Mouse (Mus musculus) liver, embryonic 16.5 days (tissue): ENCODE data around the gene Cln3. TPM values are rescaled to one million over a fixed set of nuclear protein-coding genes. Genes with fewer than 3 reads are reported as not detected.

ENCODE experiments used
- ATAC-seq: fragments of 200-750 bp; cut with Nextera tagmentation; 2 replicates; pipeline ENCODE4 v1.8.0; 2017; ENCODE audit warnings: low read depth, mild to moderate bottlenecking, moderate number of reproducible peaks, moderate library complexity
- H3K27ac ChIP-seq: fragments of 300-500 bp; sonication (generic); 2 replicates; pipeline ENCODE4 v1.5.1; 2014; ENCODE audit warnings: mild to moderate bottlenecking, low read length
- H3K27me3 ChIP-seq: fragments of 300-500 bp; sonication (generic); 2 replicates; pipeline ENCODE4 v1.6.1; 2014; ENCODE audit warnings: low read depth, low read length, mixed read lengths; ENCODE audit not compliant: control insufficient read depth, insufficient read depth
- H3K36me3 ChIP-seq: fragments of 300-500 bp; sonication (generic); 2 replicates; pipeline ENCODE4 v1.6.1; 2014; ENCODE audit warnings: mild to moderate bottlenecking; ENCODE audit not compliant: control insufficient read depth, insufficient read depth
- H3K4me1 ChIP-seq: fragments of 300-500 bp; sonication (generic); 2 replicates; pipeline ENCODE4 v1.6.1; 2014; ENCODE audit warnings: low read depth, low read length, mixed read lengths; ENCODE audit not compliant: control insufficient read depth
- H3K4me2 ChIP-seq: fragments of 300-500 bp; sonication (generic); 2 replicates; pipeline ENCODE4 v1.6.1; 2014; ENCODE audit warnings: low read depth, low read length, mixed read lengths
- H3K4me3 ChIP-seq: fragments of 300-500 bp; sonication (generic); 2 replicates; pipeline ENCODE4 v1.5.1; 2014; ENCODE audit warnings: low read depth, mild to moderate bottlenecking, low read length
- H3K9ac ChIP-seq: fragments of 300-500 bp; sonication (generic); 2 replicates; pipeline ENCODE4 v1.6.1; 2014; ENCODE audit warnings: low read depth, low read length
- H3K9me3 ChIP-seq: fragments of 300-500 bp; sonication (generic); replicated peaks from 2 replicates; pipeline ENCODE4 v1.6.1; 2016; ENCODE audit warnings: low read length; ENCODE audit not compliant: control insufficient read depth
- WGBS: fragments of 180-500 bp; shearing (Covaris S2); extraction: QIAGEN DNeasy Blood & Tissue Kit; methylation state at CpG from one replicate; pipeline ENCODE4 v1.1.7; 2014; ENCODE audit not compliant: insufficient replicate concordance; 5-methylcytosine and 5-hydroxymethylcytosine counted together
- polyA plus RNA-seq: library from polyadenylated mRNA; unstranded; fragments of >200 nt; fragmentation: Nextera tagmentation; extraction: Ambion mirVana; gene quantifications from 2 replicates; pipeline ENCODE4 v1.2.1, GENCODE M21; 2015

The Cln3 gene
- polyA plus RNA-seq, 1 experiment from 2014 or later = 11.9 TPM

- no peak overlapping the region for H3K4me2 ChIP-seq
- no peaks in the 10 kb centered on the region for H3K27me3 ChIP-seq
- 16% methylated on average over 5 of the region's 5 CpGs for WGBS
- no peaks in the 10 kb centered on the region for H3K36me3 ChIP-seq
- no peak for ATAC-seq
- H3K9me3 ChIP-seq = no peaks in the 10 kb centered on the region
- no peak overlapping the region for H3K27ac ChIP-seq
- no peaks in the 10 kb centered on the region for H3K4me1 ChIP-seq
- H3K4me3 ChIP-seq = no peak overlapping the region
- H3K9ac ChIP-seq = no peak overlapping the region
Measured at GRCm38 (mm10) chr7:126601896-126602295, 16.3 kb upstream of the Cln3 start.

GRCm38 (mm10) chr7:126598919-126599318, 13.3 kb upstream of the Cln3 start:
- no peak overlapping the region for H3K27ac ChIP-seq
- H3K27me3 ChIP-seq = no peaks in the 10 kb centered on the region
- no peaks in the 10 kb centered on the region for H3K9me3 ChIP-seq
- no peak overlapping the region for H3K9ac ChIP-seq
- no peak overlapping the region for H3K4me2 ChIP-seq
- no peaks in the 10 kb centered on the region; the same call in 1 of the 2 replicates for H3K4me1 ChIP-seq
- no peak for ATAC-seq
- no peak overlapping the region for H3K4me3 ChIP-seq
- no peaks in the 10 kb centered on the region for H3K36me3 ChIP-seq
- 47% methylated on average over 6 of the region's 6 CpGs for WGBS

GRCm38 (mm10) chr7:126596414-126596813, 10.8 kb upstream of the Cln3 start:
- no peak overlapping the region for H3K4me3 ChIP-seq
- ATAC-seq = 0 out of 2 replicates have a peak, but pooled peaks have one; percentile 11
- WGBS = 16% methylated on average over 6 of the region's 6 CpGs
- no peaks in the 10 kb centered on the region for H3K36me3 ChIP-seq
- no peaks in the 10 kb centered on the region; the same call in 1 of the 2 replicates for H3K27me3 ChIP-seq
- no peak overlapping the region for H3K4me2 ChIP-seq
- no peaks in the 10 kb centered on the region; the same call in 1 of the 2 replicates for H3K4me1 ChIP-seq
- H3K9me3 ChIP-seq = no peaks in the 10 kb centered on the region
- no peak overlapping the region for H3K9ac ChIP-seq
- H3K27ac ChIP-seq = no peak overlapping the region

GRCm38 (mm10) chr7:126595890-126596289, 10.3 kb upstream of the Cln3 start:
- Histone ChIP-seq H3K4me2 (no peak overlapping the region), H3K36me3 (no peaks in the 10 kb centered on the region), H3K27ac (no peak overlapping the region), H3K4me1 (no peaks in the 10 kb centered on the region; the same call in 1 of the 2 replicates), H3K9ac (no peak overlapping the region), H3K4me3 (no peak overlapping the region), H3K9me3 (no peaks in the 10 kb centered on the region), H3K27me3 (no peaks in the 10 kb centered on the region; the same call in 1 of the 2 replicates)
- ATAC-seq = no peak
- WGBS = 65% methylated on average over 5 of the region's 5 CpGs

GRCm38 (mm10) chr7:126594862-126595561, 9.4 kb upstream of the Cln3 start, which contains the start of gene Il27:
Gene Il27, minus strand, starts transcription at chr7:126594941.
- Histone ChIP-seq H3K9me3 (no peaks in the 10 kb centered on the region), H3K4me2 (peak within 1 kb of the TSS; percentile 18; the same call in 1 of the 2 replicates), H3K9ac (no peak within 1 kb of the TSS), H3K27me3 (no peaks in the 10 kb centered on the region; the same call in 1 of the 2 replicates), H3K4me3 (no peak within 1 kb of the TSS), H3K4me1 (no peaks in the 10 kb centered on the region; the same call in 1 of the 2 replicates), H3K36me3 (no peaks in the 10 kb centered on the region), H3K27ac (no peak within 1 kb of the TSS)
- WGBS = 52% methylated on average over 11 of the region's 11 CpGs
- ATAC-seq = no peak

GRCm38 (mm10) chr7:126587779-126588178, 2.2 kb upstream of the Cln3 start:
- H3K4me1 ChIP-seq = peaks cover 1% of the 10 kb centered on the region; the same call in 1 of the 2 replicates
- H3K36me3 ChIP-seq = no peaks in the 10 kb centered on the region
- no peak overlapping the region for H3K4me2 ChIP-seq
- no peak overlapping the region for H3K27ac ChIP-seq
- H3K9ac ChIP-seq = no peak overlapping the region
- no peak overlapping the region for H3K4me3 ChIP-seq
- 19% methylated on average over 16 of the region's 16 CpGs for WGBS
- H3K9me3 ChIP-seq = no peaks in the 10 kb centered on the region
- H3K27me3 ChIP-seq = no peaks in the 10 kb centered on the region; the same call in 1 of the 2 replicates
- no peak for ATAC-seq

GRCm38 (mm10) chr7:126586839-126587238, 1.2 kb upstream of the Cln3 start:
- no peak for ATAC-seq
- H3K4me1 ChIP-seq = peaks cover 5% of the 10 kb centered on the region; the same call in 1 of the 2 replicates
- 51% methylated on average over 8 of the region's 8 CpGs for WGBS
- no peak overlapping the region for H3K4me2 ChIP-seq
- H3K9me3 ChIP-seq = no peaks in the 10 kb centered on the region
- H3K9ac ChIP-seq = no peak overlapping the region
- no peaks in the 10 kb centered on the region for H3K36me3 ChIP-seq
- H3K27ac ChIP-seq = no peak overlapping the region
- no peaks in the 10 kb centered on the region for H3K27me3 ChIP-seq
- H3K4me3 ChIP-seq = no peak overlapping the region

GRCm38 (mm10) chr7:126584506-126584977, 1.1 kb downstream of the Cln3 start, which contains the start of gene Apobr:
Gene Apobr, plus strand, starts transcription at chr7:126584942.
- Histone ChIP-seq H3K4me2 (peak within 1 kb of the TSS; percentile 91; the same call in 1 of the 2 replicates), H3K27ac (peak within 1 kb of the TSS; percentile 30), H3K9me3 (no peaks in the 10 kb centered on the region), H3K4me3 (peak within 1 kb of the TSS; percentile 64), H3K27me3 (no peaks in the 10 kb centered on the region), H3K4me1 (peaks cover 5% of the 10 kb centered on the region; the same call in 1 of the 2 replicates), H3K9ac (no peak within 1 kb of the TSS), H3K36me3 (no peaks in the 10 kb centered on the region)
- 24% methylated on average over 8 of the region's 8 CpGs for WGBS
- ATAC-seq = 0 out of 2 replicates have a peak, but pooled peaks have one; percentile 17

GRCm38 (mm10) chr7:126583761-126584160, 1.9 kb downstream of the Cln3 start:
- Histone ChIP-seq H3K4me2 (peak overlapping the region; percentile 91), H3K4me1 (peaks cover 5% of the 10 kb centered on the region; the same call in 1 of the 2 replicates), H3K27me3 (no peaks in the 10 kb centered on the region), H3K9me3 (no peaks in the 10 kb centered on the region), H3K9ac (no peak overlapping the region), H3K4me3 (peak overlapping the region; percentile 64), H3K36me3 (no peaks in the 10 kb centered on the region), H3K27ac (no peak overlapping the region; the same call in 1 of the 2 replicates)
- ATAC-seq = no peak
- 34% methylated on average over 6 of the region's 6 CpGs for WGBS
